13 mouse cellular contexts compared by ENCODE assay signal in the genomic region with DNA sequence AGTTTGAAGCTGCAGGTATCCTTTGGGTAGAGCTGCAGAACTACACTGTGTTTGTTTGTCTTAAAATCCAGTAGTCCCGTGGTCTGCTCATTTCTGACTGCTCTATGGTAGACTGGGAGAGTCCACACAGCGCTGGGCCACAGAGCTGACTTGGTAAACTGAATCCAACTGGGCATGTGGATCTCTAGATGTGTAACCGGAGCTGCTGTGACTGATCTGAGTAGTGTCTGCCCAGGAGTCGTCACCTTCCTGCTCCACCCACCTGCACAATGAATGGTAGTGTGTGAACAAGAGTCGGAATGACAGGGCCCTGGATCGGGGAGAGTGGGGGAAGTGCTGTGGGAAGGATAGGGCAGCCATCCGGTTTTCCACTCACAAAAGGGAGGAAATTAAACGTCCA.
DNase-seq lines count a peak whose midpoint lies in the region; ATAC-seq and TF ChIP-seq lines count a peak whose summit lies in the region.
"Had no signal": no experiment of that assay in that cellular context is flagged by ENCODE, and none has a peak within 500 bp of the region (broad histone marks: within the 10 kb centered on the region; RNA-seq: fewer than 3 reads in every experiment).

No protein-coding gene starts in this region.

- H3K4me1 ChIP-seq in forebrain, embryonic 13.5 days = 0 out of 2 replicates have a peak, but pooled peaks cover 7% of the 10 kb centered on the region
- H3K4me1 ChIP-seq in forebrain, embryonic 10.5 days = peaks cover 8% of the 10 kb centered on the region
- H3K4me1 ChIP-seq in lung, embryonic 16.5 days (replicated peaks; ENCODE audit: control insufficient read depth, insufficient read depth, low read length) = peaks cover 2% of the 10 kb centered on the region
- no peaks in the 10 kb centered on the region for H3K4me1 ChIP-seq in lung, adult 2 months (ENCODE audit: control insufficient read depth, insufficient read depth, low read length)
- no peaks in the 10 kb centered on the region for H3K4me1 ChIP-seq in intestine, postnatal 0 days (replicated peaks; ENCODE audit: control insufficient read depth, insufficient read depth, low read length)
- H3K4me1 ChIP-seq: neural tube, embryonic 12.5 days had no signal

- H3K4me3 ChIP-seq in forebrain, embryonic 13.5 days = no peak overlapping the region
- no peak overlapping the region for H3K4me3 ChIP-seq in forebrain, embryonic 10.5 days
- no peak overlapping the region for H3K4me3 ChIP-seq in lung, embryonic 16.5 days (ENCODE audit: low read length)
- H3K4me3 ChIP-seq in lung, adult 2 months (replicated peaks; ENCODE audit: extremely low read depth, low read depth, low read length) = no peak overlapping the region
- no peak overlapping the region for H3K4me3 ChIP-seq in intestine, postnatal 0 days (ENCODE audit: low read depth, low read length)
- H3K4me3 ChIP-seq: neural tube, embryonic 12.5 days had no signal

- H3K9ac ChIP-seq in forebrain, embryonic 13.5 days = no peak overlapping the region
- no peak overlapping the region for H3K9ac ChIP-seq in lung, embryonic 16.5 days (ENCODE audit: low read length)
- H3K9ac ChIP-seq in intestine, postnatal 0 days (ENCODE audit: low read depth, low read length) = no peak overlapping the region
- H3K9ac ChIP-seq: neural tube, embryonic 12.5 days had no signal

- WGBS in forebrain, embryonic 13.5 days = 46% methylated on average over 8 of the region's 8 CpGs
- 51% methylated on average over 8 of the region's 8 CpGs for WGBS in forebrain, embryonic 10.5 days
- WGBS in lung, embryonic 16.5 days = 17% methylated on average over 8 of the region's 8 CpGs
- 28% methylated on average over 8 of the region's 8 CpGs for WGBS in lung, adult 2 months
- WGBS in intestine, postnatal 0 days = 29% methylated on average over 8 of the region's 8 CpGs

- H3K9me3 ChIP-seq in forebrain, embryonic 13.5 days (replicated peaks) = no peaks in the 10 kb centered on the region
- no peaks in the 10 kb centered on the region for H3K9me3 ChIP-seq in forebrain, embryonic 10.5 days
- H3K9me3 ChIP-seq in lung, embryonic 16.5 days (ENCODE audit: control insufficient read depth, low read length) = no peaks in the 10 kb centered on the region
- H3K9me3 ChIP-seq in intestine, postnatal 0 days (ENCODE audit: control insufficient read depth) = no peaks in the 10 kb centered on the region
- H3K9me3 ChIP-seq: neural tube, embryonic 12.5 days had no signal

- no peaks in the 10 kb centered on the region for H3K36me3 ChIP-seq in forebrain, embryonic 13.5 days (ENCODE audit: poor library complexity, severe bottlenecking)
- H3K36me3 ChIP-seq in forebrain, embryonic 10.5 days (replicated peaks) = no peaks in the 10 kb centered on the region
- H3K36me3 ChIP-seq in lung, embryonic 16.5 days (ENCODE audit: control insufficient read depth, insufficient read depth, low read length) = no peaks in the 10 kb centered on the region
- H3K36me3 ChIP-seq in intestine, postnatal 0 days (ENCODE audit: control insufficient read depth, insufficient read depth) = no peaks in the 10 kb centered on the region
- H3K36me3 ChIP-seq: neural tube, embryonic 12.5 days had no signal

- peak overlapping the region; percentile 59; the same call in 1 of the 2 replicates for H3K27ac ChIP-seq in forebrain, embryonic 13.5 days
- no peak overlapping the region for H3K27ac ChIP-seq in forebrain, embryonic 10.5 days
- peak overlapping the region; percentile 43 for H3K27ac ChIP-seq in lung, embryonic 16.5 days (ENCODE audit: low read length)
- 0 out of 2 replicates have a peak overlapping the region, but pooled peaks have one; percentile 21 for H3K27ac ChIP-seq in intestine, postnatal 0 days (ENCODE audit: low read depth, low read length)
- H3K27ac ChIP-seq: neural tube, embryonic 12.5 days had no signal

- H3K27me3 ChIP-seq in forebrain, embryonic 13.5 days = no peaks in the 10 kb centered on the region
- H3K27me3 ChIP-seq in forebrain, embryonic 10.5 days (ENCODE audit: poor library complexity, severe bottlenecking) = no peaks in the 10 kb centered on the region
- no peaks in the 10 kb centered on the region for H3K27me3 ChIP-seq in lung, embryonic 16.5 days (ENCODE audit: control insufficient read depth, insufficient read depth, low read depth, low read length)
- no peaks in the 10 kb centered on the region for H3K27me3 ChIP-seq in intestine, postnatal 0 days (replicated peaks; ENCODE audit: control insufficient read depth, insufficient read depth, low read length)
- H3K27me3 ChIP-seq: neural tube, embryonic 12.5 days had no signal

- no peak for TF ChIP-seq POLR2A in lung, adult 2 months (IDR thresholded peaks at IDR 0.05; ENCODE audit: borderline replicate concordance, extremely low read depth, low read depth, low read length)

- no peak for TF ChIP-seq CTCF in lung, adult 2 months (IDR thresholded peaks at IDR 0.05; ENCODE audit: insufficient read depth, low read length)
- TF ChIP-seq CTCF in intestine, postnatal 0 days (IDR thresholded peaks at IDR 0.05; ENCODE audit: low read depth) = no peak

- DNase-seq in forebrain, embryonic 10.5 days (ENCODE audit: extremely low spot score, low spot score) = no peak
- DNase-seq in lung, adult 2 months = no peak
- peak; percentile 24 for DNase-seq in embryo, embryonic 9.5 days (ENCODE audit: extremely low spot score)
- no peak for DNase-seq in adrenal gland, postnatal 4 days (ENCODE audit: low spot score in 2 of 2)
- DNase-seq: adrenal gland, adult 8-10 months; gastrocnemius, postnatal 25 days; layer of hippocampus, adult 9-11 months; right cerebral cortex, postnatal 25 days had no signal

- no peak overlapping the region for H3K4me2 ChIP-seq in forebrain, embryonic 13.5 days
- H3K4me2 ChIP-seq in lung, embryonic 16.5 days (ENCODE audit: low read depth, low read length) = no peak overlapping the region
- H3K4me2 ChIP-seq in intestine, postnatal 0 days (replicated peaks; ENCODE audit: low read depth) = no peak overlapping the region
- H3K4me2 ChIP-seq: neural tube, embryonic 12.5 days had no signal

- peak; percentile 63 for ATAC-seq in forebrain, embryonic 13.5 days
- ATAC-seq in lung, embryonic 16.5 days (ENCODE audit: low read depth) = peak; percentile 68; the same call in 1 of the 2 replicates
- ATAC-seq in intestine, postnatal 0 days = peak; percentile 36; the same call in 1 of the 2 replicates
- no peak for ATAC-seq in megakaryocyte, adult 5-6 weeks (ENCODE audit: poor library complexity, severe bottlenecking)
